ENCODE assay signal across 24 mouse cellular contexts in the genomic region with DNA sequence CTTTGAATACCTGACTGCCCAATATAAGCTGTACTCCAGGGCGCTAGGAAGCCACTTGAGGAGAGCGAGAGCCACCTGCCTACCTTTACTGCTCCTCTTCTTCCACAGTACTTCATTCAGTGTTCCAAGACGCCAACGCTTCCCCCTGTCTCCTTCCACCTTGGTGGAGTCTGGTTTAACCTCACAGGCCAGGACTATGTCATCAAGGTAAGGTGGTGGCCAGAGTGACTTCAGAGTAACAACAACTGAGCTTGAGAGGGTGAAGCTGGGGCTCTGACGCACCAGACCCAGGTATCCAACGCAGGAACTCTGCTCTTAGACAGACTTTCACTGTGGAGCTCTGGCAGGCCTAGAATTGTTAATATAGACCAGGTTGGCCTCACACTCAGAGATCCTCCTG. TPM values are rescaled to one million over a fixed set of nuclear protein-coding genes. Genes with fewer than 3 reads are reported as not detected.
DNase-seq lines count a peak whose midpoint lies in the region; ATAC-seq lines count a peak whose summit lies in the region.
"Had no signal": no experiment of that assay in that cellular context is flagged by ENCODE, and none has a peak within 500 bp of the region (broad histone marks: within the 10 kb centered on the region; RNA-seq: fewer than 3 reads in every experiment).

No protein-coding gene starts in this region.

- no peak overlapping the region for H3K4me3 ChIP-seq in midbrain, embryonic 13.5 days (replicated peaks)
- H3K4me3 ChIP-seq in midbrain, embryonic 14.5 days (replicated peaks; ENCODE audit: low read depth, low read length): no peak overlapping the region
- H3K4me3 ChIP-seq: heart, adult 2 months had no signal

- 91% methylated on average over 6 of the region's 6 CpGs for WGBS in midbrain, embryonic 13.5 days
- WGBS in midbrain, embryonic 14.5 days: 96% methylated on average over 6 of the region's 6 CpGs

- peaks cover 34% of the 10 kb centered on the region for H3K27me3 ChIP-seq in midbrain, embryonic 13.5 days
- peaks cover 2% of the 10 kb centered on the region; the same call in 1 of the 2 replicates for H3K27me3 ChIP-seq in midbrain, embryonic 14.5 days (ENCODE audit: control insufficient read depth, insufficient read depth, low read length)
- H3K27me3 ChIP-seq: hindbrain, embryonic 15.5 days had no signal

- H3K9ac ChIP-seq in midbrain, embryonic 13.5 days (replicated peaks): no peak overlapping the region
- H3K9ac ChIP-seq in midbrain, embryonic 14.5 days (replicated peaks; ENCODE audit: low read length): no peak overlapping the region

- 0 out of 2 replicates have a peak overlapping the region, but pooled peaks have one; percentile 95 for H3K4me2 ChIP-seq in midbrain, embryonic 13.5 days (replicated peaks)
- H3K4me2 ChIP-seq in midbrain, embryonic 14.5 days (ENCODE audit: low read length): no peak overlapping the region

- intact Hi-C loops in heart, postnatal 25 days (cut with DNase I): no loop called here

- no peaks in the 10 kb centered on the region for H3K9me3 ChIP-seq in midbrain, embryonic 13.5 days
- no peaks in the 10 kb centered on the region for H3K9me3 ChIP-seq in midbrain, embryonic 14.5 days (ENCODE audit: control insufficient read depth, low read length)
- H3K9me3 ChIP-seq: forebrain, embryonic 10.5 days; forebrain, embryonic 15.5 days; heart, embryonic 10.5 days; heart, embryonic 13.5 days; hindbrain, embryonic 12.5 days; hindbrain, embryonic 15.5 days had no signal

- H3K27ac ChIP-seq in midbrain, embryonic 13.5 days: no peak overlapping the region
- H3K27ac ChIP-seq in midbrain, embryonic 14.5 days (replicated peaks; ENCODE audit: low read depth, low read length): no peak overlapping the region
- H3K27ac ChIP-seq: heart, adult 2 months; heart, embryonic 10.5 days; heart, embryonic 13.5 days; hindbrain, embryonic 12.5 days had no signal

- no peak for ATAC-seq in cerebellum, adult (ENCODE audit: insufficient number of reproducible peaks, low FRiP score, low TSS enrichment)
- no peak for ATAC-seq in midbrain, embryonic 13.5 days
- ATAC-seq in midbrain, embryonic 14.5 days (ENCODE audit: low FRiP score, low TSS enrichment): no peak
- ATAC-seq: CD4-positive, CD25-positive, alpha-beta regulatory T cell, adult 4 months; forebrain, embryonic 15.5 days; intestine, postnatal 0 days had no signal

- no peaks in the 10 kb centered on the region for H3K36me3 ChIP-seq in midbrain, embryonic 13.5 days
- H3K36me3 ChIP-seq in midbrain, embryonic 14.5 days (ENCODE audit: control insufficient read depth, insufficient read depth, low read length): no peaks in the 10 kb centered on the region
- H3K36me3 ChIP-seq: forebrain, embryonic 10.5 days; forebrain, embryonic 15.5 days; heart, embryonic 10.5 days; heart, embryonic 13.5 days; hindbrain, embryonic 12.5 days; hindbrain, embryonic 15.5 days had no signal

- peak; percentile 60 for DNase-seq in cerebellum, adult 9-10 months
- DNase-seq in heart, adult 11 months: peak; percentile 77
- DNase-seq in heart, postnatal 25 days (ENCODE audit: low spot score): no peak
- DNase-seq in midbrain, embryonic 14.5 days: no peak
- DNase-seq: adrenal gland, adult 2 months; adrenal gland, postnatal 14 days; gastrocnemius, postnatal 25 days; heart, adult 2 months; heart, postnatal 14 days had no signal

- peaks cover 35% of the 10 kb centered on the region for H3K4me1 ChIP-seq in midbrain, embryonic 13.5 days (replicated peaks)
- H3K4me1 ChIP-seq in midbrain, embryonic 14.5 days (ENCODE audit: control insufficient read depth, insufficient read depth, low read length): peaks cover 25% of the 10 kb centered on the region

RNA-seq across cellular contexts. Expression of gene Kcnc3, which starts 4.9 kb away (rescaled TPM):
- 1 to 10 TPM; 1.9 to 2.3 TPM for total RNA-seq in heart, postnatal 25 days (2021)
- polyA plus RNA-seq in midbrain, embryonic 13.5 days (2015; fragmentation: Nextera tagmentation; extraction: Ambion mirVana): 3.7 and 4.4 TPM in 2 replicates
- 5.2 and 7.5 TPM in 2 replicates for polyA plus RNA-seq in midbrain, embryonic 14.5 days (2014; fragmentation: Nextera tagmentation; extraction: Ambion mirVana)
- total RNA-seq: hematopoietic stem cell, adult 5-6 weeks; MEL had no signal

RNA-seq across cellular contexts. Expression of gene Napsa, which starts 13.4 kb away (rescaled TPM):
- total RNA-seq in heart, postnatal 25 days (2021): under 1 TPM; 0.31 to 0.64 TPM
- 0.64 and 1.3 TPM in 2 replicates for polyA plus RNA-seq in midbrain, embryonic 13.5 days (2015; fragmentation: Nextera tagmentation; extraction: Ambion mirVana)
- 1.1 TPM in 1 of 2 replicates, not detected in the other for polyA plus RNA-seq in midbrain, embryonic 14.5 days (2014; fragmentation: Nextera tagmentation; extraction: Ambion mirVana)
- total RNA-seq: MEL had no signal
- polyA plus RNA-seq: C2C12 had no signal

RNA-seq across cellular contexts. Expression of gene Nr1h2, which starts 31.9 kb away (rescaled TPM):
- total RNA-seq in heart, postnatal 25 days (2021): 10 to 100 TPM; 40.7 to 48.4 TPM
- polyA plus RNA-seq in midbrain, embryonic 13.5 days (2015; fragmentation: Nextera tagmentation; extraction: Ambion mirVana): 71.3 and 74.9 TPM in 2 replicates
- polyA plus RNA-seq in midbrain, embryonic 14.5 days (2014; fragmentation: Nextera tagmentation; extraction: Ambion mirVana): 57.1 and 62.0 TPM in 2 replicates

RNA-seq across cellular contexts. Expression of gene Pold1, which starts 37.0 kb away (rescaled TPM):
- total RNA-seq in heart, postnatal 25 days (2021): 10 to 100 TPM; 12.5 to 12.8 TPM
- polyA plus RNA-seq in midbrain, embryonic 13.5 days (2015; fragmentation: Nextera tagmentation; extraction: Ambion mirVana): 38.7 and 40.1 TPM in 2 replicates
- polyA plus RNA-seq in midbrain, embryonic 14.5 days (2014; fragmentation: Nextera tagmentation; extraction: Ambion mirVana): 17.8 and 19.5 TPM in 2 replicates

RNA-seq across cellular contexts. Expression of gene Spib, which starts 53.7 kb away (rescaled TPM):
- under 1 TPM; 0.18 to 0.53 TPM for total RNA-seq in heart, postnatal 25 days (2021)
- polyA plus RNA-seq in midbrain, embryonic 13.5 days (2015; fragmentation: Nextera tagmentation; extraction: Ambion mirVana): not detected in 2 replicates
- not detected in 2 replicates for polyA plus RNA-seq in midbrain, embryonic 14.5 days (2014; fragmentation: Nextera tagmentation; extraction: Ambion mirVana)
- total RNA-seq: gastrocnemius, adult 8-10 months; hematopoietic stem cell, adult 5-6 weeks had no signal
- polyA plus RNA-seq: embryonic facial prominence, embryonic 11.5 days; forebrain, embryonic 10.5 days; forebrain, embryonic 15.5 days; hindbrain, embryonic 15.5 days had no signal

Comparison
In these comparisons a context has a peak if more than half of its experiments do, and no peak if none do; other contexts are left out.
1. DNase-seq: peak in cerebellum, adult 9-10 months (single experiment) and heart, adult 11 months (single experiment); none in heart, postnatal 25 days (single experiment) and midbrain, embryonic 14.5 days (single experiment).